Mouse (Mus musculus): ENCODE results near the gene Btg1.
A peak's percentile ranks its signal among the peaks of the same experiment; 100 is the strongest.

GRCm38 (mm10) chr10:96620890-96621271 is 4.1 kb downstream of the Btg1 start:
- TF ChIP-seq POLR2A (IDR thresholded peaks at IDR 0.05; ENCODE audit: low read depth, low read length): 0 out of 2 replicates have a peak, but pooled peaks have one; percentile 20
- no peak for TF ChIP-seq CTCF (IDR thresholded peaks at IDR 0.05; ENCODE audit: borderline replicate concordance, insufficient read depth, low read length)

Data from embryonic fibroblast, embryonic 13.5 days (primary cell).